Mouse (Mus musculus): Measurements from ENCODE around the gene Akip1.

DNA sequence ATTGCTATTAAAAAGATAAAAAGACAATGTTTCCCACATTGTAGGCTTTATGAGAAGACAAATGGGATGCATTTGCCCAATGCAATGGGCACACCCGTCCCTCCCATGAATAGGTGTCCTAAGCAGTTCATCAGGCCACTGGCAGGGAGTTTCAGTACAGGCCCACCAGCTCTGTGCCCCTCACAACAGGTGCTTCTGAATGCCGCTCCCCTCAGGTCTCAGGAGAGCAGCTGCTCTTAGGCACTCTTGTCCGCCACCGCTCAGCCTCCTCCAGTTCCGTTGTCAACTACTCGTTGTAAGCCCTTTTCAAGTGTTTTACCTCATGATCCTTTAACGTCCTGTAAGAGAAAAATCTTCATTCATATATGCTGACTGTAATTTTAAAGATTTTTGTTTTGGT, 8.7 kb downstream of the Akip1 start:
- TF ChIP-seq CTCF (conservative IDR thresholded peaks at IDR 0.05; ENCODE audit: low read length) (no peak), POU5F1 (IDR thresholded peaks at IDR 0.05; ENCODE audit: borderline replicate concordance, low read length) (no peak), NANOG (IDR thresholded peaks at IDR 0.05; ENCODE audit: borderline replicate concordance, low read length) (no peak)

Measured in E14TG2a.4 (cell line).